Mouse (Mus musculus): ENCODE measurements around the gene Vmn1r119. TPM values are rescaled to one million over a fixed set of nuclear protein-coding genes. Genes with fewer than 3 reads are reported as not detected.
"Not testable (repeated sequence)": the region's sequence is repeated elsewhere in the genome, so short reads cannot be mapped to it uniquely, and the experiment has no call there.

Vmn1r119 gene
- not detected in 2 replicates for polyA plus RNA-seq (2015; fragmentation: Nextera tagmentation; extraction: Ambion mirVana)

DNA sequence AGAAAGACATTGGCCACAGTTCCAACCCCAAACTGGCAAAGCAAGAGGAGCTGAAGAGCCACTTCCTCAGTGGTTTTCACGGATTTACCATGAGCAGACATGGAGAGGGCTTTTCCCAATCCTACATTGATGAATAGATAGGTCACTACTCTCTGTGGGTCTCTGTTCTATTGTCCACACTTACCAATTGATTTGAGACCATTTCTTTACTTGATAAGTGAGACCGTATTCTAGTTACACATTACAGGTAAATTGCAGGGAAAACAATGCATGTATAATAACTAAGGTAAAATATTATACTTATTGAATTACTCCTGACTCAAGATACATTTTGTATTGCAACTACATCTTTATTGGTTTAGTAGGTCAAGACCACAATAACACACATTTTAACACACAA lies at the start of gene Vmn1r119:
TSS of gene Vmn1r119 (minus strand) at position 101 of the 400 bp plus-strand sequence.
- not testable (repeated sequence) for H3K4me3 ChIP-seq (replicated peaks); H3K27me3 ChIP-seq; H3K9ac ChIP-seq; H3K4me1 ChIP-seq; H3K9me3 ChIP-seq (replicated peaks); H3K27ac ChIP-seq (replicated peaks); H3K4me2 ChIP-seq (replicated peaks); H3K36me3 ChIP-seq; ATAC-seq (ENCODE audit: insufficient number of reproducible peaks, low FRiP score, low TSS enrichment, low read depth)
- WGBS: no CpG with 5 or more reads among the region's 2 CpGs

- 88% methylated on average over 1 of the region's 1 CpGs for WGBS
Observed at GRCm38 (mm10) chr7:21053684-21054083, 41.4 kb upstream of the Vmn1r119 start, which contains the start of gene Vmn1r120. Gene Vmn1r120, minus strand, starts transcription at chr7:21053784.

More at GRCm38 (mm10) chr7:21053684-21054083, 41.4 kb upstream of the Vmn1r119 start, which contains the start of gene Vmn1r120:
- H3K9me3 ChIP-seq (replicated peaks); H3K27me3 ChIP-seq; H3K4me2 ChIP-seq (replicated peaks); H3K9ac ChIP-seq; H3K4me1 ChIP-seq; H3K36me3 ChIP-seq; H3K4me3 ChIP-seq (replicated peaks); H3K27ac ChIP-seq (replicated peaks); ATAC-seq (ENCODE audit: insufficient number of reproducible peaks, low FRiP score, low TSS enrichment, low read depth): not testable (repeated sequence)

Other genes starting within 250 kb of the Vmn1r119 start
- gene Vmn1r112, start 241.3 kb downstream of the Vmn1r119 start, polyA plus RNA-seq (2015; fragmentation: Nextera tagmentation; extraction: Ambion mirVana): not detected in 2 replicates
- gene Vmn1r113, start 225.2 kb downstream of the Vmn1r119 start, polyA plus RNA-seq (2015; fragmentation: Nextera tagmentation; extraction: Ambion mirVana): not detected in 2 replicates
- not detected in 2 replicates for gene Vmn1r114, start 200.3 kb downstream of the Vmn1r119 start, polyA plus RNA-seq (2015; fragmentation: Nextera tagmentation; extraction: Ambion mirVana)
- gene Vmn1r115, start 167.5 kb downstream of the Vmn1r119 start, polyA plus RNA-seq (2015; fragmentation: Nextera tagmentation; extraction: Ambion mirVana): not detected in 2 replicates
- not detected in 2 replicates for gene Vmn1r116, start 140.2 kb downstream of the Vmn1r119 start, polyA plus RNA-seq (2015; fragmentation: Nextera tagmentation; extraction: Ambion mirVana)
- not detected in 2 replicates for gene Vmn1r117, start 128.3 kb downstream of the Vmn1r119 start, polyA plus RNA-seq (2015; fragmentation: Nextera tagmentation; extraction: Ambion mirVana)
- gene Vmn1r118, start 100.1 kb downstream of the Vmn1r119 start, polyA plus RNA-seq (2015; fragmentation: Nextera tagmentation; extraction: Ambion mirVana): not detected in 2 replicates
- not detected in 2 replicates for gene Vmn1r120, start 41.3 kb upstream of the Vmn1r119 start, polyA plus RNA-seq (2015; fragmentation: Nextera tagmentation; extraction: Ambion mirVana)
- gene Vmn1r121, start 86.1 kb upstream of the Vmn1r119 start, polyA plus RNA-seq (2015; fragmentation: Nextera tagmentation; extraction: Ambion mirVana): not detected in 2 replicates
- not detected in 2 replicates for gene Vmn1r122, start 121.7 kb upstream of the Vmn1r119 start, polyA plus RNA-seq (2015; fragmentation: Nextera tagmentation; extraction: Ambion mirVana)
- not detected in 2 replicates for gene Vmn1r123, start 149.7 kb upstream of the Vmn1r119 start, polyA plus RNA-seq (2015; fragmentation: Nextera tagmentation; extraction: Ambion mirVana)
- gene Gm5157, start 178.0 kb upstream of the Vmn1r119 start, polyA plus RNA-seq (2015; fragmentation: Nextera tagmentation; extraction: Ambion mirVana): not detected in 2 replicates
- gene Vmn1r124, start 248.2 kb upstream of the Vmn1r119 start, polyA plus RNA-seq (2015; fragmentation: Nextera tagmentation; extraction: Ambion mirVana): not detected in 2 replicates